In genomic region chr17:35017706-35018030, GRCm38 (mm10) we compare ENCODE assay signal across 15 mouse cellular contexts. TPM values are rescaled to one million over a fixed set of nuclear protein-coding genes. Genes with fewer than 3 reads are reported as not detected.
"Had no signal": no experiment of that assay in that cellular context is flagged by ENCODE, and none has a peak within 500 bp of the region (broad histone marks: within the 10 kb centered on the region; RNA-seq: fewer than 3 reads in every experiment).

No protein-coding gene starts in this region.

- DNase-seq: kidney, adult 8-10 months; kidney, postnatal 4 days; left cerebral cortex, postnatal 4 days; lung, adult 2 months; lung, postnatal 36 days; midbrain, embryonic 14.5 days; right cerebral cortex, postnatal 4 days; spleen, adult 18-20 months; thymus, adult 2 months; thymus, postnatal 25 days had no signal

- H3K27me3 ChIP-seq: neural tube, embryonic 12.5 days had no signal

- H3K9me3 ChIP-seq: neural tube, embryonic 12.5 days had no signal

- ATAC-seq: lung, postnatal 0 days had no signal

- H3K4me2 ChIP-seq: neural tube, embryonic 12.5 days had no signal

- H3K27ac ChIP-seq: layer of hippocampus, adult 2 months; liver, embryonic 14.5 days; neural tube, embryonic 12.5 days had no signal

- H3K4me3 ChIP-seq: layer of hippocampus, adult 2 months; neural tube, embryonic 12.5 days had no signal

- H3K9ac ChIP-seq: liver, embryonic 14.5 days; neural tube, embryonic 12.5 days had no signal

RNA-seq across cellular contexts. Expression of gene Vwa7, which starts 1.3 kb away (rescaled TPM):
- total RNA-seq: monocyte, adult 5-6 weeks had no signal

RNA-seq across cellular contexts. Expression of gene Sapcd1, which starts 10.1 kb away (rescaled TPM):
- total RNA-seq: monocyte, adult 5-6 weeks had no signal
